Mouse (Mus musculus) ES-Bruce4 (cell line): Measurements from ENCODE around the gene P4htm. TPM values are rescaled to one million over a fixed set of nuclear protein-coding genes. Genes with fewer than 3 reads are reported as not detected.

ENCODE experiments used
- H3K27ac ChIP-seq: 2 replicates; pipeline ENCODE4 v1.5.1; 2012; ENCODE audit warnings: low read length, inconsistent platforms; ENCODE audit not compliant: insufficient read depth
- H3K27me3 ChIP-seq: 2 replicates; pipeline ENCODE4 v1.6.1; 2012; ENCODE audit warnings: mild to moderate bottlenecking, low read length, inconsistent platforms; ENCODE audit not compliant: control insufficient read depth, poor library complexity, insufficient read depth, severe bottlenecking
- H3K36me3 ChIP-seq: 2 replicates; pipeline ENCODE4 v1.6.1; 2012; ENCODE audit warnings: inconsistent platforms, mild to moderate bottlenecking, low read length, moderate library complexity; ENCODE audit not compliant: control insufficient read depth, poor library complexity, insufficient read depth, severe bottlenecking
- H3K4me1 ChIP-seq: one replicate; pipeline ENCODE4 v1.8.1; 2011; ENCODE audit warnings: low read length; ENCODE audit not compliant: control insufficient read depth, insufficient read depth
- H3K4me3 ChIP-seq: 2 replicates; pipeline ENCODE4 v1.5.1; 2011; ENCODE audit warnings: low read depth, mild to moderate bottlenecking, low read length
- H3K9ac ChIP-seq: 2 replicates; pipeline ENCODE4 v1.6.1; 2012; ENCODE audit warnings: low read depth, mild to moderate bottlenecking, inconsistent platforms; ENCODE audit not compliant: poor library complexity, severe bottlenecking
- H3K9me3 ChIP-seq: replicated peaks from 2 replicates; pipeline ENCODE4 v1.6.1; 2012; ENCODE audit warnings: mild to moderate bottlenecking, low read length, inconsistent platforms; ENCODE audit not compliant: control insufficient read depth, poor library complexity, insufficient read depth, severe bottlenecking
- CTCF ChIP-seq: IDR thresholded peaks from one replicate; pipeline ENCODE4 v1.8.1; 2011; ENCODE audit warnings: low read depth, low read length
- EP300 ChIP-seq: IDR thresholded peaks from 2 replicates; pipeline ENCODE4 v1.6.1; 2011; ENCODE audit warnings: low read depth, low read length; ENCODE audit not compliant: insufficient read depth
- POLR2A ChIP-seq: IDR thresholded peaks from one replicate; pipeline ENCODE4 v1.8.1; 2011; ENCODE audit warnings: low read length; ENCODE audit not compliant: insufficient read depth
- polyA plus RNA-seq: library from polyadenylated mRNA; stranded (reverse); fragments of >200 nt; gene quantifications from 2 replicates; pipeline ENCODE4 v1.2.4, GENCODE M21; 2011; ENCODE audit warnings: low read depth; ENCODE audit not compliant: missing spikeins, insufficient read depth, insufficient read length

P4htm gene
- polyA plus RNA-seq, 1 experiment, result 2.4 TPM

GRCm38 (mm10) chr9:108565881-108566814 is 31.3 kb downstream of the P4htm start:
- Histone ChIP-seq H3K9ac (peak overlapping the region; percentile 69), H3K27ac (peak overlapping the region; percentile 54), H3K36me3 (peaks cover 39% of the 10 kb centered on the region), H3K27me3 (no peaks in the 10 kb centered on the region), H3K4me3 (peak overlapping the region; percentile 85), H3K4me1 (no peaks in the 10 kb centered on the region), H3K9me3 (no peaks in the 10 kb centered on the region)
- TF ChIP-seq POLR2A, result no peak
- no peak for TF ChIP-seq EP300
- no peak for TF ChIP-seq CTCF

- H3K36me3 ChIP-seq, result peaks cover 44% of the 10 kb centered on the region
- H3K4me3 ChIP-seq, result no peak overlapping the region
- TF ChIP-seq EP300, result no peak
- TF ChIP-seq POLR2A, result no peak
- TF ChIP-seq CTCF, result no peak
- H3K9me3 ChIP-seq, result no peaks in the 10 kb centered on the region
- H3K9ac ChIP-seq, result no peak overlapping the region
- no peak overlapping the region for H3K27ac ChIP-seq
- no peaks in the 10 kb centered on the region for H3K27me3 ChIP-seq
- no peaks in the 10 kb centered on the region for H3K4me1 ChIP-seq
These were observed 33.3 kb downstream of the P4htm start for GRCm38 (mm10) chr9:108564131-108564530.

- no peaks in the 10 kb centered on the region for H3K4me1 ChIP-seq
- H3K36me3 ChIP-seq, result peaks cover 49% of the 10 kb centered on the region
- no peak overlapping the region for H3K27ac ChIP-seq
- TF ChIP-seq EP300 (no peak), CTCF (no peak)
- no peaks in the 10 kb centered on the region for H3K27me3 ChIP-seq
- H3K4me3 ChIP-seq, result no peak overlapping the region
- H3K9me3 ChIP-seq, result no peaks in the 10 kb centered on the region
- H3K9ac ChIP-seq, result no peak overlapping the region
These were observed 33.8 kb downstream of the P4htm start for GRCm38 (mm10) chr9:108563671-108564070.

GRCm38 (mm10) chr9:108560227-108560841 is 37.1 kb downstream of the P4htm start, which contains the start of gene Impdh2:
Impdh2 (plus strand) TSS chr9:108560286.
- peak within 1 kb of the TSS; percentile 100 for H3K4me3 ChIP-seq
- H3K36me3 ChIP-seq, result peaks cover 72% of the 10 kb centered on the region
- peak; percentile 80 for TF ChIP-seq POLR2A
- no peak for TF ChIP-seq CTCF
- peak; percentile 62; the same call in 1 of the 2 replicates for TF ChIP-seq EP300
- no peaks in the 10 kb centered on the region for H3K4me1 ChIP-seq
- peak within 1 kb of the TSS; percentile 88 for H3K9ac ChIP-seq
- H3K27me3 ChIP-seq, result no peaks in the 10 kb centered on the region
- no peaks in the 10 kb centered on the region for H3K9me3 ChIP-seq
- H3K27ac ChIP-seq, result peak within 1 kb of the TSS; percentile 3; the same call in 1 of the 2 replicates

- Histone ChIP-seq H3K9ac (no peak overlapping the region), H3K4me1 (no peaks in the 10 kb centered on the region), H3K4me3 (no peak overlapping the region), H3K9me3 (no peaks in the 10 kb centered on the region), H3K27ac (no peak overlapping the region), H3K36me3 (peaks cover 68% of the 10 kb centered on the region), H3K27me3 (no peaks in the 10 kb centered on the region)
- TF ChIP-seq CTCF (no peak), POLR2A (no peak), EP300 (no peak)
These were observed 38.3 kb downstream of the P4htm start for GRCm38 (mm10) chr9:108559169-108559568.
